Mouse (Mus musculus): ENCODE measurements around the gene Mrpl45. TPM values are rescaled to one million over a fixed set of nuclear protein-coding genes. Genes with fewer than 3 reads are reported as not detected.

The Mrpl45 gene
- polyA plus RNA-seq, 1 experiment from 2014 or later: 40.5 TPM

- no peak overlapping the region for H3K27ac ChIP-seq (ENCODE audit: low read depth, low read length)
- no peak overlapping the region for H3K4me2 ChIP-seq (replicated peaks; ENCODE audit: low read depth)
- H3K4me1 ChIP-seq (replicated peaks; ENCODE audit: control insufficient read depth, insufficient read depth, low read length): 0 out of 2 replicates have a peak, but pooled peaks cover 4% of the 10 kb centered on the region
- no peaks in the 10 kb centered on the region; the same call in 1 of the 2 replicates for H3K27me3 ChIP-seq (replicated peaks; ENCODE audit: control insufficient read depth, insufficient read depth, low read length)
- 71% methylated on average over 9 of the region's 9 CpGs for WGBS
- H3K9me3 ChIP-seq (ENCODE audit: control insufficient read depth): no peaks in the 10 kb centered on the region
- H3K36me3 ChIP-seq (ENCODE audit: control insufficient read depth, insufficient read depth): no peaks in the 10 kb centered on the region; the same call in 1 of the 2 replicates
- no peak overlapping the region for H3K4me3 ChIP-seq (ENCODE audit: low read depth, low read length)
- no peak overlapping the region for H3K9ac ChIP-seq (ENCODE audit: low read depth, low read length)
- ATAC-seq: no peak
- no peak for TF ChIP-seq CTCF (IDR thresholded peaks at IDR 0.05; ENCODE audit: low read depth)
Observed at GRCm38 (mm10) chr11:97334400-97334799, 18.9 kb downstream of the Mrpl45 start.

- 0 out of 2 replicates have a peak, but pooled peaks cover 4% of the 10 kb centered on the region for H3K4me1 ChIP-seq (replicated peaks; ENCODE audit: control insufficient read depth, insufficient read depth, low read length)
- H3K27me3 ChIP-seq (replicated peaks; ENCODE audit: control insufficient read depth, insufficient read depth, low read length): no peaks in the 10 kb centered on the region; the same call in 1 of the 2 replicates
- no peak overlapping the region for H3K4me2 ChIP-seq (replicated peaks; ENCODE audit: low read depth)
- no peak for TF ChIP-seq CTCF (IDR thresholded peaks at IDR 0.05; ENCODE audit: low read depth)
- ATAC-seq: no peak
- H3K9me3 ChIP-seq (ENCODE audit: control insufficient read depth): no peaks in the 10 kb centered on the region
- no peak overlapping the region for H3K27ac ChIP-seq (ENCODE audit: low read depth, low read length)
- H3K36me3 ChIP-seq (ENCODE audit: control insufficient read depth, insufficient read depth): no peaks in the 10 kb centered on the region
- H3K4me3 ChIP-seq (ENCODE audit: low read depth, low read length): no peak overlapping the region
- WGBS: 51% methylated on average over 6 of the region's 6 CpGs
- H3K9ac ChIP-seq (ENCODE audit: low read depth, low read length): no peak overlapping the region
Observed at GRCm38 (mm10) chr11:97336238-97336637, 20.7 kb downstream of the Mrpl45 start.

- Histone ChIP-seq H3K36me3 (ENCODE audit: control insufficient read depth, insufficient read depth) (no peaks in the 10 kb centered on the region), H3K4me3 (ENCODE audit: low read depth, low read length) (no peak overlapping the region), H3K4me1 (replicated peaks; ENCODE audit: control insufficient read depth, insufficient read depth, low read length) (0 out of 2 replicates have a peak, but pooled peaks cover 4% of the 10 kb centered on the region), H3K27me3 (replicated peaks; ENCODE audit: control insufficient read depth, insufficient read depth, low read length) (no peaks in the 10 kb centered on the region; the same call in 1 of the 2 replicates), H3K9me3 (ENCODE audit: control insufficient read depth) (no peaks in the 10 kb centered on the region), H3K27ac (ENCODE audit: low read depth, low read length) (no peak overlapping the region), H3K9ac (ENCODE audit: low read depth, low read length) (no peak overlapping the region), H3K4me2 (replicated peaks; ENCODE audit: low read depth) (no peak overlapping the region)
- ATAC-seq: no peak
- TF ChIP-seq CTCF (IDR thresholded peaks at IDR 0.05; ENCODE audit: low read depth): no peak
- 63% methylated on average over 14 of the region's 14 CpGs for WGBS
Observed at GRCm38 (mm10) chr11:97336751-97337345, 21.3 kb downstream of the Mrpl45 start.

GRCm38 (mm10) chr11:97337363-97337762 is 21.8 kb downstream of the Mrpl45 start:
- 78% methylated on average over 12 of the region's 12 CpGs for WGBS
- no peak overlapping the region for H3K4me3 ChIP-seq (ENCODE audit: low read depth, low read length)
- no peaks in the 10 kb centered on the region for H3K9me3 ChIP-seq (ENCODE audit: control insufficient read depth)
- no peak overlapping the region for H3K9ac ChIP-seq (ENCODE audit: low read depth, low read length)
- no peak overlapping the region for H3K4me2 ChIP-seq (replicated peaks; ENCODE audit: low read depth)
- TF ChIP-seq CTCF (IDR thresholded peaks at IDR 0.05; ENCODE audit: low read depth): peak; percentile 46
- ATAC-seq: no peak
- H3K27ac ChIP-seq (ENCODE audit: low read depth, low read length): no peak overlapping the region
- H3K27me3 ChIP-seq (replicated peaks; ENCODE audit: control insufficient read depth, insufficient read depth, low read length): no peaks in the 10 kb centered on the region; the same call in 1 of the 2 replicates
- no peaks in the 10 kb centered on the region for H3K36me3 ChIP-seq (ENCODE audit: control insufficient read depth, insufficient read depth)
- H3K4me1 ChIP-seq (replicated peaks; ENCODE audit: control insufficient read depth, insufficient read depth, low read length): 0 out of 2 replicates have a peak, but pooled peaks cover 4% of the 10 kb centered on the region

- no peaks in the 10 kb centered on the region; the same call in 1 of the 2 replicates for H3K27me3 ChIP-seq (replicated peaks; ENCODE audit: control insufficient read depth, insufficient read depth, low read length)
- peak overlapping the region; percentile 47 for H3K4me2 ChIP-seq (replicated peaks; ENCODE audit: low read depth)
- H3K9me3 ChIP-seq (ENCODE audit: control insufficient read depth): no peaks in the 10 kb centered on the region
- TF ChIP-seq CTCF (IDR thresholded peaks at IDR 0.05; ENCODE audit: low read depth): no peak
- H3K4me1 ChIP-seq (replicated peaks; ENCODE audit: control insufficient read depth, insufficient read depth, low read length): no peaks in the 10 kb centered on the region
- H3K4me3 ChIP-seq (ENCODE audit: low read depth, low read length): no peak overlapping the region
- WGBS: 51% methylated on average over 21 of the region's 21 CpGs
- ATAC-seq: no peak
- H3K36me3 ChIP-seq (ENCODE audit: control insufficient read depth, insufficient read depth): no peaks in the 10 kb centered on the region
- H3K27ac ChIP-seq (ENCODE audit: low read depth, low read length): no peak overlapping the region
- no peak overlapping the region for H3K9ac ChIP-seq (ENCODE audit: low read depth, low read length)
Observed at GRCm38 (mm10) chr11:97338302-97338976, 22.9 kb downstream of the Mrpl45 start.

- Histone ChIP-seq H3K36me3 (ENCODE audit: control insufficient read depth, insufficient read depth) (no peaks in the 10 kb centered on the region), H3K4me2 (replicated peaks; ENCODE audit: low read depth) (peak overlapping the region; percentile 47), H3K27ac (ENCODE audit: low read depth, low read length) (no peak overlapping the region), H3K9me3 (ENCODE audit: control insufficient read depth) (no peaks in the 10 kb centered on the region), H3K9ac (ENCODE audit: low read depth, low read length) (no peak overlapping the region), H3K4me3 (ENCODE audit: low read depth, low read length) (no peak overlapping the region), H3K4me1 (replicated peaks; ENCODE audit: control insufficient read depth, insufficient read depth, low read length) (no peaks in the 10 kb centered on the region), H3K27me3 (replicated peaks; ENCODE audit: control insufficient read depth, insufficient read depth, low read length) (no peaks in the 10 kb centered on the region; the same call in 1 of the 2 replicates)
- no peak for TF ChIP-seq CTCF (IDR thresholded peaks at IDR 0.05; ENCODE audit: low read depth)
- ATAC-seq: no peak
- 47% methylated on average over 17 of the region's 17 CpGs for WGBS
Observed at GRCm38 (mm10) chr11:97338977-97339315, 23.4 kb downstream of the Mrpl45 start.
